Mouse (Mus musculus) neutrophil, adult 83 days (primary cell): ENCODE measurements around the gene Ltbp3. TPM values are rescaled to one million over a fixed set of nuclear protein-coding genes. Genes with fewer than 3 reads are reported as not detected.

ENCODE experiments used
- total RNA-seq, 2 experiments: library from RNA; stranded (reverse); gene quantifications; one replicate each; pipeline ENCODE4 v1.2.4; 2023

Ltbp3 gene
- total RNA-seq, result 1 to 10 TPM; 2.3 to 3.3 TPM

GRCm38 (mm10) chr19:5740320-5741317, at the start of gene Ltbp3:
Gene Ltbp3 (plus strand): TSS chr19:5740904.

GRCm38 (mm10) chr19:5704163-5704800, 36.4 kb upstream of the Ltbp3 start, which contains the start of gene Kcnk7:
Gene Kcnk7 (plus strand): TSS chr19:5704367.

GRCm38 (mm10) chr19:5725767-5726515, 14.8 kb upstream of the Ltbp3 start, which contains the start of gene Ehbp1l1:
Gene Ehbp1l1 (minus strand): TSS chr19:5726317.

GRCm38 (mm10) chr19:5729444-5729815, 11.3 kb upstream of the Ltbp3 start, which contains the start of gene Fam89b:
Gene Fam89b (minus strand): TSS chr19:5729653.

GRCm38 (mm10) chr19:5770925-5771860, 30.5 kb downstream of the Ltbp3 start, which contains the start of gene Scyl1:
Gene Scyl1 (minus strand): TSS chr19:5771419.

Other genes with a start within 250 kb of the Ltbp3 start
- 1 to 10 TPM; 1.2 to 1.4 TPM for gene 1700020D05Rik, start 237.1 kb upstream of the Ltbp3 start, total RNA-seq
- 1 to 10 TPM; 6.2 to 6.6 TPM for gene Snx32, start 230.4 kb upstream of the Ltbp3 start, total RNA-seq
- gene Ovol1, start 180.3 kb upstream of the Ltbp3 start, total RNA-seq, result under 1 TPM in 1 of 2 experiments, not detected in 1; 0.18 TPM
- gene Ap5b1, start 172.9 kb upstream of the Ltbp3 start, total RNA-seq, result 10 to 100 TPM; 72.1 to 79.9 TPM
- gene Rnaseh2c, start 139.0 kb upstream of the Ltbp3 start, total RNA-seq, result 100 to 1,000 TPM; 164 to 169 TPM
- 10 to 100 TPM; 63.2 to 72.7 TPM for gene Kat5, start 130.7 kb upstream of the Ltbp3 start, total RNA-seq
- 10 to 100 TPM; 72.2 to 81.3 TPM for gene Rela, start 103.4 kb upstream of the Ltbp3 start, total RNA-seq
- gene Sipa1, start 77.2 kb upstream of the Ltbp3 start, total RNA-seq, result 100 to 1,000 TPM; 201 to 208 TPM
- 10 to 100 TPM; 80.6 to 97.7 TPM for gene Map3k11, start 52.2 kb upstream of the Ltbp3 start, total RNA-seq
- 10 to 100 TPM; 81.9 to 82.5 TPM for gene Pcnx3, start 52.0 kb upstream of the Ltbp3 start, total RNA-seq
- under 1 TPM in 1 of 2 experiments, not detected in 1; 0.77 TPM for gene Kcnk7, start 36.5 kb upstream of the Ltbp3 start, total RNA-seq
- gene Ehbp1l1, start 14.6 kb upstream of the Ltbp3 start, total RNA-seq, result 100 to 1,000 TPM; 146 to 165 TPM
- 10 to 100 TPM; 54.5 to 58.8 TPM for gene Fam89b, start 11.3 kb upstream of the Ltbp3 start, total RNA-seq
- gene Scyl1, start 30.5 kb downstream of the Ltbp3 start, total RNA-seq, result 10 to 100 TPM; 48.2 to 54.7 TPM
- gene Frmd8, start 134.4 kb downstream of the Ltbp3 start, total RNA-seq, result 10 to 100 TPM; 59.9 to 62.7 TPM
- 10 to 100 TPM; 48.2 to 55.2 TPM for gene Slc25a45, start 136.9 kb downstream of the Ltbp3 start, total RNA-seq
- 1 to 10 TPM; 2.4 to 3.3 TPM for gene Tigd3, start 153.2 kb downstream of the Ltbp3 start, total RNA-seq
- gene Dpf2, start 172.1 kb downstream of the Ltbp3 start, total RNA-seq, result 100 to 1,000 TPM; 106 to 111 TPM
- gene Cdc42ep2, start 183.9 kb downstream of the Ltbp3 start, total RNA-seq, result 1 to 10 TPM; 3.2 to 4.7 TPM
- 10 to 100 TPM; 38.1 to 39.3 TPM for gene Pola2, start 223.3 kb downstream of the Ltbp3 start, total RNA-seq
- gene Slc22a20, start 245.2 kb downstream of the Ltbp3 start, total RNA-seq, result 1 to 10 TPM; 1.9 to 2.3 TPM